Mouse (Mus musculus) right cerebral cortex, postnatal 14 days (tissue): ENCODE data around the gene Arhgap1.
"Not testable (repeated sequence)": the region's sequence is repeated elsewhere in the genome, so short reads cannot be mapped to it uniquely, and the experiment has no call there.

Experiments used
- DNase-seq: peaks from one replicate; pipeline ENCODE4 v3.0.0; 2022

Gene Arhgap1

GRCm38 (mm10) chr2:91649553-91650359 lies at the start of gene Arhgap1, which contains the start of gene Zfp408:
Gene Arhgap1 (plus strand): TSS chr2:91649860.
Gene Zfp408 (minus strand): TSS chr2:91649791.
- peak; percentile 97 for DNase-seq

GRCm38 (mm10) chr2:91600475-91600874 lies 49.2 kb upstream of the Arhgap1 start:
- no peak for DNase-seq

GRCm38 (mm10) chr2:91602389-91602788 lies 47.3 kb upstream of the Arhgap1 start:
- DNase-seq, result no peak

- not testable (repeated sequence) for DNase-seq
These were observed 40.3 kb upstream of the Arhgap1 start for GRCm38 (mm10) chr2:91609370-91609769.

- no peak for DNase-seq
These were observed 27.3 kb upstream of the Arhgap1 start for GRCm38 (mm10) chr2:91622356-91622755.

- DNase-seq, result not testable (repeated sequence)
These were observed 26.3 kb upstream of the Arhgap1 start for GRCm38 (mm10) chr2:91623366-91623765.

- no peak for DNase-seq
These were observed 22.2 kb upstream of the Arhgap1 start for GRCm38 (mm10) chr2:91627486-91627885.

- no peak for DNase-seq
These were observed 21.5 kb upstream of the Arhgap1 start for GRCm38 (mm10) chr2:91628171-91628570.

- no peak for DNase-seq
These were observed 20.0 kb upstream of the Arhgap1 start for GRCm38 (mm10) chr2:91629682-91630081.

- DNase-seq, result no peak
These were observed 19.3 kb upstream of the Arhgap1 start for GRCm38 (mm10) chr2:91630384-91630783.

- DNase-seq, result no peak
These were observed 17.8 kb upstream of the Arhgap1 start for GRCm38 (mm10) chr2:91631826-91632225.

- no peak for DNase-seq
These were observed 17.3 kb upstream of the Arhgap1 start for GRCm38 (mm10) chr2:91632316-91632715.

GRCm38 (mm10) chr2:91633334-91633977 lies 16.2 kb upstream of the Arhgap1 start:
- DNase-seq, result no peak

GRCm38 (mm10) chr2:91634841-91635240 lies 14.8 kb upstream of the Arhgap1 start:
- no peak for DNase-seq

- DNase-seq, result no peak
These were observed 14.2 kb upstream of the Arhgap1 start for GRCm38 (mm10) chr2:91635486-91635885.

- no peak for DNase-seq
These were observed 13.4 kb upstream of the Arhgap1 start, which contains the start of gene F2 for GRCm38 (mm10) chr2:91636229-91636628. Gene F2 (minus strand): TSS chr2:91636414.

- no peak for DNase-seq
These were observed 12.8 kb upstream of the Arhgap1 start for GRCm38 (mm10) chr2:91636727-91637338.

GRCm38 (mm10) chr2:91638931-91639330 lies 10.7 kb upstream of the Arhgap1 start:
- DNase-seq, result no peak

- no peak for DNase-seq
These were observed 6.7 kb upstream of the Arhgap1 start for GRCm38 (mm10) chr2:91642825-91643415.

- no peak for DNase-seq
These were observed 5.6 kb upstream of the Arhgap1 start for GRCm38 (mm10) chr2:91644021-91644420.

GRCm38 (mm10) chr2:91645354-91645753 lies 4.3 kb upstream of the Arhgap1 start:
- no peak for DNase-seq

GRCm38 (mm10) chr2:91645811-91646210 lies 3.8 kb upstream of the Arhgap1 start:
- no peak for DNase-seq

- peak; percentile 71 for DNase-seq
These were observed 2.9 kb upstream of the Arhgap1 start for GRCm38 (mm10) chr2:91646733-91647132.
